16 mouse cellular contexts compared by ENCODE assay signal in the genomic region with DNA sequence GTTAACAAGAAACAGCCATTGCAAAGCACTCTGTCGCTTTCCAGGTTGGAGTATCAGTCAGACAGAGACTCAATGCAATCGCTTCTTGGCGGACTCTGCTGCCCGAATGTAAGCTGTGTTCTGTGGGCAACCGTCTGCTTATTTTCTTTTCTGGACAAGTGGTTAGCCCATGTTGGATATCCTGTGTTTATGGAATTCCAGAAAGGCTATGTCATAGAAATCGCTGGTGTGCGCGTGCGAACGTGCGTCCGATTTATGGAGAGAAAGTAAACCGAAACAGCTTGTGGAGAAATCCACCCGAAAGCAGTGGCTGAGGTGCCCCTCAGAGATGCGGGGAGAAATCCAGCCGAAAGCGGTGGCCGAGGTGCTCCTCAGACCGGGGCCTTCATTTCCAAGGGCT.
DNase-seq lines count a peak whose midpoint lies in the region; ATAC-seq and TF ChIP-seq lines count a peak whose summit lies in the region.
"Had no signal": no experiment of that assay in that cellular context is flagged by ENCODE, and none has a peak within 500 bp of the region (broad histone marks: within the 10 kb centered on the region; RNA-seq: fewer than 3 reads in every experiment).

No protein-coding gene starts in this region.

- H3K27me3 ChIP-seq in limb, embryonic 12.5 days = 0 out of 2 replicates have a peak, but pooled peaks cover 3% of the 10 kb centered on the region
- no peaks in the 10 kb centered on the region for H3K27me3 ChIP-seq in limb, embryonic 10.5 days (ENCODE audit: low read depth, poor library complexity, severe bottlenecking)
- H3K27me3 ChIP-seq in embryonic facial prominence, embryonic 11.5 days (ENCODE audit: control insufficient read depth, insufficient read depth, low read length) = no peaks in the 10 kb centered on the region
- no peaks in the 10 kb centered on the region for H3K27me3 ChIP-seq in intestine, postnatal 0 days (replicated peaks; ENCODE audit: control insufficient read depth, insufficient read depth, low read length)
- no peaks in the 10 kb centered on the region for H3K27me3 ChIP-seq in stomach, embryonic 16.5 days (ENCODE audit: control insufficient read depth, insufficient read depth, low read length)
- H3K27me3 ChIP-seq: kidney, embryonic 15.5 days had no signal

- TF ChIP-seq CTCF in intestine, postnatal 0 days (IDR thresholded peaks at IDR 0.05; ENCODE audit: low read depth) = no peak

- no peak for DNase-seq in limb, embryonic 10.5 days (ENCODE audit: low spot score)
- peak; percentile 62 for DNase-seq in embryonic facial prominence, embryonic 11.5 days (ENCODE audit: low spot score)
- no peak for DNase-seq in adrenal gland, adult 18-20 months (ENCODE audit: low spot score in 2 of 2)
- no peak for DNase-seq in retina, postnatal 1 day
- no peak for DNase-seq in right cerebral cortex, postnatal 4 days
- DNase-seq: cerebellum, postnatal 36 days; heart, postnatal 10 days; thymus, postnatal 36 days had no signal

- no peak overlapping the region for H3K9ac ChIP-seq in limb, embryonic 12.5 days (replicated peaks)
- H3K9ac ChIP-seq in embryonic facial prominence, embryonic 11.5 days (replicated peaks; ENCODE audit: low read length) = no peak overlapping the region
- no peak overlapping the region for H3K9ac ChIP-seq in intestine, postnatal 0 days (ENCODE audit: low read depth, low read length)
- no peak overlapping the region for H3K9ac ChIP-seq in stomach, embryonic 16.5 days (ENCODE audit: low read length)
- H3K9ac ChIP-seq: kidney, embryonic 15.5 days; liver, embryonic 14.5 days had no signal

- peak overlapping the region; percentile 21; the same call in 1 of the 2 replicates for H3K4me2 ChIP-seq in limb, embryonic 12.5 days
- no peak overlapping the region for H3K4me2 ChIP-seq in embryonic facial prominence, embryonic 11.5 days (ENCODE audit: low read depth, low read length)
- peak overlapping the region; percentile 17; the same call in 1 of the 2 replicates for H3K4me2 ChIP-seq in intestine, postnatal 0 days (replicated peaks; ENCODE audit: low read depth)
- peak overlapping the region; percentile 34 for H3K4me2 ChIP-seq in stomach, embryonic 16.5 days (ENCODE audit: low read depth, low read length)
- H3K4me2 ChIP-seq: kidney, embryonic 15.5 days had no signal

- H3K9me3 ChIP-seq in limb, embryonic 12.5 days = no peaks in the 10 kb centered on the region
- H3K9me3 ChIP-seq in limb, embryonic 10.5 days (replicated peaks) = no peaks in the 10 kb centered on the region
- no peaks in the 10 kb centered on the region for H3K9me3 ChIP-seq in embryonic facial prominence, embryonic 11.5 days (replicated peaks; ENCODE audit: control insufficient read depth, low read length)
- no peaks in the 10 kb centered on the region for H3K9me3 ChIP-seq in intestine, postnatal 0 days (ENCODE audit: control insufficient read depth)
- no peaks in the 10 kb centered on the region for H3K9me3 ChIP-seq in stomach, embryonic 16.5 days (replicated peaks; ENCODE audit: control insufficient read depth, low read length)
- H3K9me3 ChIP-seq: G1E; kidney, embryonic 15.5 days had no signal

- WGBS in limb, embryonic 12.5 days = 71% methylated on average over 19 of the region's 19 CpGs
- 91% methylated on average over 19 of the region's 19 CpGs for WGBS in limb, embryonic 10.5 days
- 72% methylated on average over 19 of the region's 19 CpGs for WGBS in embryonic facial prominence, embryonic 11.5 days
- WGBS in intestine, postnatal 0 days = 62% methylated on average over 19 of the region's 19 CpGs
- 53% methylated on average over 19 of the region's 19 CpGs for WGBS in stomach, embryonic 16.5 days

- H3K36me3 ChIP-seq in limb, embryonic 12.5 days = no peaks in the 10 kb centered on the region
- H3K36me3 ChIP-seq in limb, embryonic 10.5 days = no peaks in the 10 kb centered on the region
- H3K36me3 ChIP-seq in embryonic facial prominence, embryonic 11.5 days (replicated peaks; ENCODE audit: control insufficient read depth, insufficient read depth, low read depth, low read length) = no peaks in the 10 kb centered on the region
- no peaks in the 10 kb centered on the region for H3K36me3 ChIP-seq in intestine, postnatal 0 days (ENCODE audit: control insufficient read depth, insufficient read depth)
- H3K36me3 ChIP-seq in stomach, embryonic 16.5 days (ENCODE audit: control insufficient read depth, insufficient read depth, low read length) = no peaks in the 10 kb centered on the region
- H3K36me3 ChIP-seq: G1E; kidney, embryonic 15.5 days had no signal

- H3K4me1 ChIP-seq in limb, embryonic 12.5 days (replicated peaks) = 0 out of 2 replicates have a peak, but pooled peaks cover 10% of the 10 kb centered on the region
- H3K4me1 ChIP-seq in limb, embryonic 10.5 days = peaks cover 5% of the 10 kb centered on the region; the same call in 1 of the 2 replicates
- H3K4me1 ChIP-seq in embryonic facial prominence, embryonic 11.5 days (ENCODE audit: control insufficient read depth, insufficient read depth, low read length) = no peaks in the 10 kb centered on the region; the same call in 1 of the 2 replicates
- H3K4me1 ChIP-seq in intestine, postnatal 0 days (replicated peaks; ENCODE audit: control insufficient read depth, insufficient read depth, low read length) = no peaks in the 10 kb centered on the region
- H3K4me1 ChIP-seq in stomach, embryonic 16.5 days (ENCODE audit: control insufficient read depth, insufficient read depth, low read length) = peaks cover 4% of the 10 kb centered on the region; the same call in 1 of the 2 replicates
- H3K4me1 ChIP-seq: kidney, embryonic 15.5 days had no signal

- H3K27ac ChIP-seq in limb, embryonic 12.5 days = 0 out of 2 replicates have a peak overlapping the region, but pooled peaks have one; percentile 64
- H3K27ac ChIP-seq in limb, embryonic 10.5 days = no peak overlapping the region
- no peak overlapping the region for H3K27ac ChIP-seq in embryonic facial prominence, embryonic 11.5 days (replicated peaks; ENCODE audit: low read depth, low read length)
- H3K27ac ChIP-seq in intestine, postnatal 0 days (ENCODE audit: low read depth, low read length) = no peak overlapping the region
- 0 out of 2 replicates have a peak overlapping the region, but pooled peaks have one; percentile 43 for H3K27ac ChIP-seq in stomach, embryonic 16.5 days (ENCODE audit: low read length)
- H3K27ac ChIP-seq: kidney, embryonic 15.5 days; liver, embryonic 14.5 days had no signal

- no peak for ATAC-seq in limb, embryonic 12.5 days (ENCODE audit: insufficient number of reproducible peaks, insufficient read depth, low FRiP score, low TSS enrichment, low read depth)
- ATAC-seq in embryonic facial prominence, embryonic 11.5 days (replicated peaks; ENCODE audit: insufficient number of reproducible peaks, low FRiP score, low TSS enrichment, low read depth) = no peak
- no peak for ATAC-seq in intestine, postnatal 0 days
- ATAC-seq in stomach, embryonic 16.5 days (ENCODE audit: insufficient read depth, low FRiP score) = no peak
- ATAC-seq: hindbrain, embryonic 16.5 days had no signal

- H3K4me3 ChIP-seq in limb, embryonic 12.5 days (replicated peaks) = no peak overlapping the region
- no peak overlapping the region for H3K4me3 ChIP-seq in limb, embryonic 10.5 days
- H3K4me3 ChIP-seq in embryonic facial prominence, embryonic 11.5 days (ENCODE audit: low read depth, low read length) = no peak overlapping the region
- no peak overlapping the region for H3K4me3 ChIP-seq in intestine, postnatal 0 days (ENCODE audit: low read depth, low read length)
- peak overlapping the region; percentile 8; the same call in 1 of the 2 replicates for H3K4me3 ChIP-seq in stomach, embryonic 16.5 days (replicated peaks; ENCODE audit: low read length)
- H3K4me3 ChIP-seq: erythroblast, embryonic 14.5 days; kidney, embryonic 15.5 days had no signal

Comparison
In these comparisons a context has a peak if more than half of its experiments do, and no peak if none do; other contexts are left out.
1. H3K27ac ChIP-seq: peak in limb, embryonic 12.5 days (single experiment) and stomach, embryonic 16.5 days (single experiment); none in limb, embryonic 10.5 days (single experiment), embryonic facial prominence, embryonic 11.5 days (single experiment) and intestine, postnatal 0 days (single experiment).